Mouse (Mus musculus) NIH3T3 (cell line): ENCODE measurements around the gene Clcn1.
A peak's percentile ranks its signal among the peaks of the same experiment; 100 is the strongest.

Experiments
- DNase-seq: peaks from one replicate; pipeline ENCODE4 v3.0.0-alpha.2; 2012; ENCODE audit warnings: low read depth

Gene Clcn1

GRCm38 (mm10) chr6:42309816-42310378, 23.4 kb downstream of the Clcn1 start:
- no peak for DNase-seq

DNA sequence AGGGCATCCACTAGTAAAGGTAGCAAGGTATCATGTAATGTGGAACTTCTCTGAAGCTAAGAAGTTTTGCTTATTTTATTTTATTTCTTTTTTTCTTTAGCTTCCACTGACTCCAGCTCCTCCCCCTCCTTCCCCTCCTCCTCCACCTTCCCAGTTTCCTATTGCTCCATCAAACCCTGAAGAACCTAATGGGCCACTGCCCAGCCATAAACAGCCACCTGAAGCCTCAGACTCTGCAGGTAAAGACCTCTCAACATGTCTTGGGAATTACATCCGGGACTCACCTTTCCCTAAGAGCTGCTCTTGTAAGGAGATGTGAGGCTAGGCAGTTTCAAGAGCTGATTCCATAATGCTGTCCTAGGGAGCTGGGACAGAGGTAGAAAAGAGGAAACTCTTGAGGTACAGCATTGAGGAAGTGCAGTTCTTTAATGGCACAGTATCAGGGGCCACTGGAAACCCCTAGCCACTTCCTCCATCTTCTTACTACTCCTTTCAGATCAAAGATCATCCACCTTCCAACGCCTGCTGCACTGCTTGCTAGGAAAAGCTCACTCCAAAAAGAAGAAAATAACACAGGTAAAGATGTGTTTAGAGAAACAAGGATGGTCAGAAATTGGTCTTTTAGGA, 24.1 kb downstream of the Clcn1 start:
- DNase-seq: no peak

DNA sequence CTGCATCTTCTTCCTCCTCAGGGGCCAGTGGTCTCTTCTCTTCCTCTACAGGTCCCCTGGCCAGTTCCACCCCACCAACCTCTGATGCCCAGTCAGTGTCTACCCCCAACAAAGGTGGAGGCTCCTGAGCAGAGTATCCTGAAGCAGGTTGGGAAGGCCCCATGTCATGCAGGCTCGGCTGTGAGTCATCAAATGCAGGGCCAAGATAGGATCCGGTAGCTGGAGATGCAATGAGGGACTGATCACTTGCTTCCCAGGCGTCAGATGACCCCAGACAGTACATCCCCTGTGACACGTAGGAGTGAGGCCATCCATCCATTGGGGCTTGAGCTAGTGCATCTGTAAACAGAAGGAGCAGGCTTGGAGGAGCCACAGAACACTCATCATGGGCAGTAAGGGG, 31.8 kb downstream of the Clcn1 start:
- no peak for DNase-seq

GRCm38 (mm10) chr6:42323371-42324066, 37.0 kb downstream of the Clcn1 start:
- DNase-seq: peak; percentile 20

DNA sequence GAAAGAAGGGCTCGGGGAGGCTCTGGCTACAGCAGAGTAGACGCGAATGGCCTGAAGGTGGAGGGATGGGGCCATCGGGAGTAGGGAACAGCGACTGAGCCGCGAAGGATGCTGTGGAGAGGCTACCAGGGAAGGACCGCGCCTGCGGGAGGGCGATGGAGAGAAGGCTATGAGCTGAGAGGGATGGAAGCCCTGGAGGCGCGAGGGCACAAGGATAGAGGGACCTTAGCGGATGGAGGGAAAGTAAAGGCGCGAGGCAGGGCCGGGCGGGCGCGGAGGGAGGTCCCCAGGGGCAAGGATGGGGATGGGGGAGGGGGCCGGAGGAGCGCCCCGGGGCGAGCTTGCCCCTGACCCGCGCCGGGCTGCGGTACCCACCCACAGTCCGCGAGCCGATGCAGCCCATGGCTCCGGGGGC, 37.6 kb downstream of the Clcn1 start:
- peak; percentile 66 for DNase-seq

DNA sequence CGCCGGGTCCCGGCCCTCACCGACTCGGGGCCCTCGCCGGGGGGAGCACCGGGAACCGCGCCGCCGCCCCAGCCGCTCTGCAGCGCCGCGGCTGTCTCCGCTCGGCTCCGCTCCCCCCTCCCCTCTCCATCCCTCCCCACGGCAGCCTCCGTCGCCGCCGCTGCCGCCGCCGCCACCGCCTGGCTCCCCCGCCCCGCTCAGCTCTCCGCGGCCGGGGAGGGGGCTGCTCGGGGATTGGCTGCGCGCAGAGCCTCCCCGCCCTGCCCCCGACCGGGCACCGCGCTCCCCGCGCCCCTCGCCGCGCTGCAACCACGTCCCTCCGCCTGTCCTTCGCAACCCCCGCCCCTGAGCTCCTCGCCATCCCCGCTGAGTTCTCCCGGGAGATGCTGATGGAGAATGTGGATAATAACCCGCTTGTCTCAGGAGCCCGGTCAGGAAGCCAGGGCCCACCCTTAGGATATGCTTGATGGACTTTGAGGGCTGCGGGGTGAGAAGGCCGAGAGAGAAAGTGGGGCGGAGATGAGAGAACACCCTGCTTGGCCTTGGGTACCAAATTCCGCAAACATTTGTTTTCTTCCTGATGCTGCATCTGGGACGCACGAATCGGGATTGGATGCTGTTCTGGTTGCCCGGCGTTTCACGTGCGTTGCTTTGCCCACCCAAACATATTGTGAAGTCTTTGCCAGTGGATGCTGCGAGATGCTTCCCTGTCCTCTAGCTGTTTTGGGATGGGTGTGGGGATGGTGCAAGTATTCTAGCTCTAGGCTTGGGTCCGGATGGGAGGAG, 38.2 kb downstream of the Clcn1 start, which contains the start of gene Fam131b:
Gene Fam131b, minus strand, starts transcription at position 162 of the 786 bp plus-strand sequence.
- DNase-seq: peak; percentile 62

DNA sequence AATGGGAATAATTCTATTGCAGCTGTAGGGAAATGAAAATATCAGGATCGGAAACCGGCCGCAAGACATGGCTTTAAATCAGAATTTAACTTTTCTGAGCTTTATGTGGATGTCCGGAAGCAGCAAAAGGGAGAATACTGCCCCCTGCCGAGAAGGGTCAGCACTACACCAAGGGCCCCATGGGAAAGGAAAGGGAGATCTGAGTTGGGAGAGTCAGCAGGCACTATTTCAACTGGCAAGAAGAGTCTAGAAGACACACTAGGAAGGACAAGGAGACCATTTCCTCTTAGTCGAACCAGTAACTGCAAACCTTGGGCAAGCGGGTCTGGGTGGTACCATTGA, 38.8 kb downstream of the Clcn1 start:
- peak; percentile 96 for DNase-seq

DNA sequence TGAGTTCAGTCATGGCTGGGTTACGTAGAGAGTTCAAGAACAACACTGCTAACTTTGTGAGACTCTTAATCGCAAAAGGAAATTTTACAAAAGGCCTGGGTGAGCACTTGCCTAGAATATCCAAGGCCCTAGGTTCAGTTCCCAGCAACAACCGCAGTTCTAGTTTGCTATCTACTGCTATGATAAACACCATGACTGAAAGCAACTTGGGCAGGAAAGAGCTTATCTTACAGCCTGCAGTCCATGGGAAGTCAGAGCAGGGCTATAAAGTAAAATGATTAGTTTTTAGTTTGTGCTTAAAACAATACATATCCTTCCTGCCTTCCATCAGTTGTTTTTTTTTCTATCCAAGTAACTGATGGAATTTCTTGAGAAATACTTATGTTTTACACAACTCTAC, 40.0 kb downstream of the Clcn1 start:
- no peak for DNase-seq

- no peak for DNase-seq
Observed at GRCm38 (mm10) chr6:42328757-42329156, 42.3 kb downstream of the Clcn1 start.

DNA sequence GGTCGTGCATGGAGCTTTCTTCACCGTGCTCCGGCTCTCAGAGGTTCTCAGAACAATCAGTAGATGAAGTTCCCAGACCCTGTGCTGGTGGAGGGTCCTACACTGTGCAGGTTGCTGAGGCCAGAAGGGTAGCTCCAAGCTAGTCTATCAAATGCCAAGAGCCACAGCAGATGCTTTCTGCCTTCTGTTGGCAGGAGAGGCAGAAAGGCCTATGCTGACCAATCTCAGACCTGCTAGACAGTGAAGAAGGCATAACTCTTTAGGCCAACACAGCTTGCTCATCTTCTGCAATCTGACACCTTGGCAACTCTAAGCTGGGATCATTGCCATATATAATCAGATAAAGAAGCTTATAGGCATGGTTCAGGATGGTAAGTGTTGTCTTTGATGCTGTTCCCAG, 43.7 kb downstream of the Clcn1 start:
- DNase-seq: no peak

DNA sequence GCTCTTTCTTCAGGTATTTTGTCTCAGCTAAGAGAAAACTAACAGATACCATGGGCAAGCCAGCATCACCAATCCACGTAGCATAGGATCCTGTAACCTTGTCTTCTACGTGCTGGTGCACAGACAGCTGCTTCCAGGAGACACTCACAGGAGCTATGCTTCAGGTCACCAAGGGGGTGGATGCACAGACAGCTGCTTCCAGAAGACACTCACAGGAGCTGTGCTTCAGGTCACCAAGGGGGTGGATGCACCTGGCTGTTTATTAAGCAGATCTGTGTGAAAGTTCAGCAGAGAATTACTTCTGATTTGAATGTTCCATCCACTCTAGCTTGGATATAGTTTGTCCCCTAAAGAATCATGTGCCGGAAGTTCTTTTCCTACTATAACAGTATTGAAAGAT, 44.5 kb downstream of the Clcn1 start:
- DNase-seq: no peak

DNA sequence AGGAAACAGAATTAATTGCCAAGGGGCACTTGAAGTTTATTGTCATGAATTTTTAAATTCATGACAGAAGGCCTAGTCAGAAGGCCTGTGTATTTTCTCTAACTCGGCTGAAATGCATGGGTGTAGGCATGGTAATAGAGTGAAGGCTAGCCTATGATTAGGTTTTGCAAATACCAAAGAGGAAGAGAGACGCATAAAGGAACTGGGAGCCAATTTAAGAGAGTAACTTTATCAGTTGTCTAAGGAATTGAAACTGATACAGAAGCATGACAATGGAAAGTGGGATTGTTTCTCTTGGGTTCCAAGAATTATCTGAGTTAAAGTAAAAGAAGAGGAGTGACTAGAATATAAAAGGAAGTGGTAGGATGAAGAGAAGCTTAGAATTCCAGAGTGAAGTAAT, 52.7 kb downstream of the Clcn1 start:
- no peak for DNase-seq

- DNase-seq: peak; percentile 95
Observed at GRCm38 (mm10) chr6:42339981-42340380, 53.5 kb downstream of the Clcn1 start.

- no peak for DNase-seq
Observed at GRCm38 (mm10) chr6:42342171-42342570, 55.7 kb downstream of the Clcn1 start.

- DNase-seq: no peak
Observed at GRCm38 (mm10) chr6:42343361-42344120, 57.1 kb downstream of the Clcn1 start.

DNA sequence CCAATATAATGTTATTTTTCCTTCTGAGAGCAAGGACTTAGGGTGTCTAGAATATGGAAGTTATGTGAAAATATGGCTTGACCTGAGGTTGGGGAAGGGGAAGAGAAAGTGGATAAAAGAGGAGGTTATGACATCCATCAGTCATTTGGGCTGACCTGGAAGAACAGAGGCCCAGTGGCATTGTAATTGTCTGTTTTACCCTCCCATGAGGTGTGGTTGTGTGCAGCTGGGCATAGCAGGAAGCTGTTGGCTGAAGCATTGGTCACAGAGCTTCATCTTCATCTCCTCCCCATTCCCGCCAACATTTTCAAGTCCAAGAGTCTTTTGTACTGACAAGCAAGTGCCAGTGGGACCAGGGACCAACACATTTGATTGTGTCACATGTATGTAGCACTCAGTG, 57.8 kb downstream of the Clcn1 start:
- DNase-seq: no peak

DNA sequence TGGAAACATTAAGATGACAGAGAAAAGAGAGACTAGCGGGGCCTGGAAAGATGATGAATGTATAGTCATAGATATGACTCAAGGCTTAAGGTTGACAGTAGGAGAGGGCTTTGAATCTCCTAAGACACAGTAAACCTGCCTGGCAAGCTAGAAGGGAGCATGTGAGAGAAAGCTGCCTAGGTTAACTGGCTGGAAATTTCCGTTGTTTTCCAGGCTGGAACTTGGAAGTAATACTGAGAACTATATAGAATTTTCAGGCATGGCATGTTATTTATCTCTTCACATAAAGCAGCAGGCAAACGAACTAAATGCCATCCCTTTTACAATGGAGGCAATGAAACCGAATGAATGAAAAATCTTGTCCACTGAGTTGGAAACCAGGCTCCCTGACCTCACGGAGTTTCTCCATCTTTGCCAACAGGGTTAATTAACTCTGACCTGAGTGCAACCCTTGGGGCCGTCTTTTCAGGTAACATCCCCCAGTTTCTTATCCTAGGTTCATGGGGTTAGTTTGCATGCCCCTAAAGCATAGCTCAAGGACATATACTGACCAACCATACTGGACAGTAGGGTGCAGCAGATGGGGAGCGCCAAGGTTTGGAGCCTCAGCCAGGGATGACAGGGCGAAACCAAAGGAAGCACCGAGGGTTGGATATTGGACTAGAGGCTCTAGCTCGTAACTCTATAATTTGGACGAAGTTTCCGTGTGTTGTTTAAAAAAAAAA, 62.0 kb downstream of the Clcn1 start:
- peak; percentile 22 for DNase-seq

DNA sequence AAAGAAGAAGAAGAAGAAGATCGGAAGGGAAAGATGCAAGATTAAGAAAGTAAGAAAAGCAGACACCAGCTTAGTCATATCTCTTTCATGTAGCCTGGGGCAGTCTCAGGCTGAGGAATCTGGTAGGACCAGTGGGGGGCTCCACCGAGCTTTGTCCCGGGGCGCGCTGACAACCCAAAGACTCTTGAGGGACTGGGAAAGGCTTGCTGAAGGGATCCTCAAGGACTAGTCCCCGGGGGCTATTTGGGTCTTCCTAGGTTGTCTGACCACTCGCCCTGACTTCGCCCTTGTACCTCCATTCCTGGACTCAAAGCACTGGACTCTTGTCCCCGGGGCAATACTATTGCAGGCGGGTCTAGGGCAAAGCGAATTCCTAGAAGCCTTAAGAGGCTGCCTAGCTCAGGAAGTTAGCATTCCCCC, 62.5 kb downstream of the Clcn1 start:
- peak; percentile 94 for DNase-seq

DNA sequence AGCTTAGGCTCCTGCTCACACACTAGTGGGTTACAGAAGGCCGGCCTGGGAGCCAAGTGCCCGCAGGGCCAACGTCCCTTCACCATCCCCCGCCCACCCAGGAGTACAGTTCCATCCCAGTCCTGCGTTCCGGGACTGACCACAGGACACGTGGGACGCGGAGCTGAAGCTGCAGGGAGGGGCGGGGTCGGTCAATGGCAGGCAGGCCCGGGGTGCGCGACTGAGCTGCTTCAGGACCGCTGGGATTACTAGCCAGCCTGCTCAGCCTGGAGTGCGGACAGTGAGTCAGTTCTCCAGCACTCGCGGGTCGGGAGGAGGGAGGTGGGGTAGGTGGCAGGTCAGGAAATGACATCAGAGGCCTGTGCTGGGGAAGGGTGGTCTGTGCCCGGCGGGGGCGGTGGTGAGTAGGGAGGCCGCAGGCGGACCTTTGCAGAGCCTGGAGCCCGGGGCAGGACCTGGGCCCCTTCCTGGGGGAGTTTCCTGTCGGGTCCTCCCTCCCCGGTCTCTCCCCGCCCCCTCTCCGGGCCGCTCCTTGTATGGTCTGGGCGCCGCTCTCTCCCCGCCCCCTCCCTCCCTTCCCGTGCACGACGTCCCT, 63.0 kb downstream of the Clcn1 start, which contains the start of gene Zyx:
Gene Zyx, plus strand, starts transcription at position 205 of the 595 bp plus-strand sequence.
- DNase-seq: peak; percentile 99

GRCm38 (mm10) chr6:42350021-42350967, 63.8 kb downstream of the Clcn1 start:
- peak; percentile 98 for DNase-seq
